7 mouse cellular contexts compared by ENCODE assay signal in genomic region chr8:13676701-13677412, GRCm38 (mm10). TPM values are rescaled to one million over a fixed set of nuclear protein-coding genes. Genes with fewer than 3 reads are reported as not detected.
DNase-seq lines count a peak whose midpoint lies in the region; ATAC-seq and TF ChIP-seq lines count a peak whose summit lies in the region.

No protein-coding gene starts in this region.

- peak overlapping the region; percentile 85 for H3K4me2 ChIP-seq in limb, embryonic 11.5 days (ENCODE audit: low read depth, severe bottlenecking)
- peak overlapping the region; percentile 79 for H3K4me2 ChIP-seq in midbrain, embryonic 12.5 days (replicated peaks)

- no peaks in the 10 kb centered on the region for H3K36me3 ChIP-seq in limb, embryonic 11.5 days (ENCODE audit: control insufficient read depth, insufficient read depth, low read length)
- H3K36me3 ChIP-seq in midbrain, embryonic 12.5 days: no peaks in the 10 kb centered on the region

- under 1% methylated on average over 47 of the region's 47 CpGs for WGBS in limb, embryonic 11.5 days
- 1% methylated on average over 45 of the region's 47 CpGs for WGBS in midbrain, embryonic 12.5 days

- peak overlapping the region; percentile 61 for H3K9ac ChIP-seq in limb, embryonic 11.5 days (ENCODE audit: low read length)
- H3K9ac ChIP-seq in midbrain, embryonic 12.5 days (replicated peaks): peak overlapping the region; percentile 70

- peak overlapping the region; percentile 87 for H3K4me3 ChIP-seq in cortical plate, adult 2 months (ENCODE audit: insufficient read depth, low read length)
- H3K4me3 ChIP-seq in limb, embryonic 11.5 days (ENCODE audit: low read depth, low read length): peak overlapping the region; percentile 70
- H3K4me3 ChIP-seq in midbrain, embryonic 12.5 days: peak overlapping the region; percentile 69

- 0 out of 2 replicates have a peak, but pooled peaks cover 2% of the 10 kb centered on the region for H3K4me1 ChIP-seq in cortical plate, adult 2 months (ENCODE audit: control insufficient read depth, insufficient read depth, low read length)
- 0 out of 2 replicates have a peak, but pooled peaks cover 4% of the 10 kb centered on the region for H3K4me1 ChIP-seq in limb, embryonic 11.5 days (ENCODE audit: control insufficient read depth, insufficient read depth, low read length)
- H3K4me1 ChIP-seq in midbrain, embryonic 12.5 days: peaks cover 25% of the 10 kb centered on the region

- peak overlapping the region; percentile 92 for H3K27ac ChIP-seq in cortical plate, adult 2 months (ENCODE audit: insufficient read depth, low read length)
- H3K27ac ChIP-seq in limb, embryonic 11.5 days (replicated peaks; ENCODE audit: low read depth, low read length): 0 out of 2 replicates have a peak overlapping the region, but pooled peaks have one; percentile 26
- peak overlapping the region; percentile 79 for H3K27ac ChIP-seq in midbrain, embryonic 12.5 days (replicated peaks)

- no peak for TF ChIP-seq POLR2A in cortical plate, adult 2 months (IDR thresholded peaks at IDR 0.05; ENCODE audit: extremely low read depth, insufficient read depth, low read length)

- H3K27me3 ChIP-seq in limb, embryonic 11.5 days (ENCODE audit: control insufficient read depth, insufficient read depth, low read length): no peaks in the 10 kb centered on the region
- peaks cover 25% of the 10 kb centered on the region for H3K27me3 ChIP-seq in midbrain, embryonic 12.5 days

- DNase-seq in adrenal gland, adult 2 months: peak; percentile 78
- peak; percentile 67 for DNase-seq in gastrocnemius, postnatal 10 days
- peak; percentile 36 for DNase-seq in kidney, adult 11 months
- peak; percentile 71 for DNase-seq in limb, embryonic 11.5 days (ENCODE audit: low spot score)
- DNase-seq in skeletal muscle tissue, adult 2 months (ENCODE audit: low read depth, low spot score): peak; percentile 68

- no peaks in the 10 kb centered on the region for H3K9me3 ChIP-seq in limb, embryonic 11.5 days (ENCODE audit: control insufficient read depth, low read length)
- H3K9me3 ChIP-seq in midbrain, embryonic 12.5 days: no peaks in the 10 kb centered on the region

- no peak for TF ChIP-seq CTCF in cortical plate, adult 2 months (IDR thresholded peaks at IDR 0.05; ENCODE audit: extremely low read depth, insufficient read depth, low read length)

- ATAC-seq in limb, embryonic 11.5 days (ENCODE audit: insufficient number of reproducible peaks, low FRiP score, low TSS enrichment, low read depth): peak; percentile 55
- ATAC-seq in midbrain, embryonic 12.5 days (ENCODE audit: low FRiP score, low read depth): peak; percentile 73

RNA-seq across cellular contexts. Expression of gene Rasa3, which starts 0.5 kb away (rescaled TPM):
- total RNA-seq in adrenal gland, adult 2 months (2021): 10 to 100 TPM; 27.4 to 35.9 TPM
- 25.8 and 38.6 TPM in 2 replicates for polyA plus RNA-seq in adrenal gland, adult 2 months (2012; rRNA removed)
- polyA plus RNA-seq in cortical plate, adult 2 months (2012; rRNA removed): 52.4 and 53.1 TPM in 2 replicates
- total RNA-seq in gastrocnemius, postnatal 10 days (2021): 10 to 100 TPM; 20.4 to 34.0 TPM
- polyA plus RNA-seq in limb, embryonic 11.5 days (2014; fragmentation: Nextera tagmentation; extraction: Ambion mirVana): 16.6 and 19.8 TPM in 2 replicates
- polyA plus RNA-seq in midbrain, embryonic 12.5 days (2016; fragmentation: Nextera tagmentation; extraction: Ambion mirVana): 22.7 and 23.7 TPM in 2 replicates

RNA-seq across cellular contexts. Expression of gene Cfap97d2, which starts 28.8 kb away (rescaled TPM):
- not detected for total RNA-seq in adrenal gland, adult 2 months (2021)
- 0.13 and 0.45 TPM in 2 replicates for polyA plus RNA-seq in adrenal gland, adult 2 months (2012; rRNA removed)
- polyA plus RNA-seq in cortical plate, adult 2 months (2012; rRNA removed): 1.4 and 2.3 TPM in 2 replicates
- total RNA-seq in gastrocnemius, postnatal 10 days (2021): not detected
- polyA plus RNA-seq in limb, embryonic 11.5 days (2014; fragmentation: Nextera tagmentation; extraction: Ambion mirVana): 0.14 TPM in 1 of 2 replicates, not detected in the other
- polyA plus RNA-seq in midbrain, embryonic 12.5 days (2016; fragmentation: Nextera tagmentation; extraction: Ambion mirVana): 0.84 and 1.0 TPM in 2 replicates

Comparison
In these comparisons a context has a peak if more than half of its experiments do, and no peak if none do; other contexts are left out.
1. Peak in every context shown above with its lines: DNase-seq, ATAC-seq, H3K4me3 ChIP-seq and H3K27ac ChIP-seq.
2. H3K27ac ChIP-seq: peak in every context shown above with its lines; median percentile 92 in cortical plate, adult 2 months; 79 in midbrain, embryonic 12.5 days; 26 in limb, embryonic 11.5 days.